Comparison of ENCODE assay signal across 7 mouse cellular contexts in the genomic region with DNA sequence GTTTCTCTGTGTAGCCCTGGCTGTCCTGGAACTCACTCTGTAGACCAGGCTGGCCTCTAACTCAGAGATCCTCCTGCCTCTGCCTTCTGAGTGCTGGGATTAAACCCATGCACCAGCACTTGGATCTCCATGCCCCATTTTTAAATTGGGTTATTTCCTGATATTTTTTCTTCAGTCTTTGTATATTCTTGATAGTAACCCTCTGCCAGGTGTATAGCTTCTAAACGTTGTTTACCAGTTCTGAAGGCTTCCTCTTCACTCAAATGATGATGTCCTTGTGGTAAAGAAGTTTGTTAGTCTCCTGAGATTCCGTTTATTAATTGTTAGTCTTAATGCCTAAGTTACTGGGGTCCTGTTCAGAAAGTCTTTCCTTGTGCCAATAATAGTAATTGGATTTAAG. TPM values are rescaled to one million over a fixed set of nuclear protein-coding genes. Genes with fewer than 3 reads are reported as not detected.
DNase-seq lines count a peak whose midpoint lies in the region; ATAC-seq and TF ChIP-seq lines count a peak whose summit lies in the region.

Gene Wipi2, plus strand, starts transcription at position 301 of the 400 bp plus-strand sequence.

- H3K9me3 ChIP-seq in E14TG2a.4 (ENCODE audit: low read length) (no peaks in the 10 kb centered on the region), MEL (replicated peaks; ENCODE audit: insufficient read depth, low read length) (no peaks in the 10 kb centered on the region)
- no peaks in the 10 kb centered on the region for H3K9me3 ChIP-seq in forebrain, embryonic 15.5 days
- no peaks in the 10 kb centered on the region for H3K9me3 ChIP-seq in hindbrain, embryonic 13.5 days
- H3K9me3 ChIP-seq in liver, embryonic 15.5 days (replicated peaks) = no peaks in the 10 kb centered on the region

- peak within 1 kb of the TSS; percentile 79 for H3K27ac ChIP-seq in MEL (ENCODE audit: control insufficient read depth, low read depth, low read length)
- no peak within 1 kb of the TSS for H3K27ac ChIP-seq in forebrain, embryonic 15.5 days (replicated peaks)
- peak within 1 kb of the TSS; percentile 79; the same call in 1 of the 2 replicates for H3K27ac ChIP-seq in hindbrain, embryonic 13.5 days
- H3K27ac ChIP-seq in liver, embryonic 15.5 days (replicated peaks) = peak within 1 kb of the TSS; percentile 82

- no peak for TF ChIP-seq RAD21 in MEL (IDR thresholded peaks at IDR 0.05; ENCODE audit: low read depth, low read length)

- H3K36me3 ChIP-seq in E14TG2a.4 (ENCODE audit: insufficient read depth, low read length) (peaks cover 13% of the 10 kb centered on the region), MEL (ENCODE audit: control insufficient read depth in 1 of 2, insufficient read depth in 2 of 2, low read length in 2 of 2) (peaks cover 0 to 5% of the 10 kb centered on the region in 2 experiments; a peak in 2 of 4 replicates)
- no peaks in the 10 kb centered on the region for H3K36me3 ChIP-seq in forebrain, embryonic 15.5 days
- H3K36me3 ChIP-seq in hindbrain, embryonic 13.5 days = no peaks in the 10 kb centered on the region
- peaks cover 17% of the 10 kb centered on the region for H3K36me3 ChIP-seq in liver, embryonic 15.5 days (replicated peaks)

- TF ChIP-seq POLR2A in MEL (IDR thresholded peaks at IDR 0.05; ENCODE audit: control insufficient read depth in 1 of 2, insufficient read depth in 1 of 2, low read depth in 1 of 2, low read length in 2 of 2, poor library complexity in 1 of 2) = no peak

- no peak for TF ChIP-seq EP300 in MEL (IDR thresholded peaks at IDR 0.05; ENCODE audit: low read depth in 1 of 2, low read length in 2 of 2)

- WGBS in forebrain, embryonic 15.5 days = 88% methylated on average over 2 of the region's 2 CpGs
- 91% methylated on average over 2 of the region's 2 CpGs for WGBS in hindbrain, embryonic 13.5 days
- 75% methylated on average over 2 of the region's 2 CpGs for WGBS in liver, embryonic 15.5 days (ENCODE audit: insufficient replicate concordance)

- H3K9ac ChIP-seq in MEL (ENCODE audit: control insufficient read depth, low read depth, low read length, poor library complexity, severe bottlenecking) = peak within 1 kb of the TSS; percentile 67
- peak within 1 kb of the TSS; percentile 59; the same call in 1 of the 2 replicates for H3K9ac ChIP-seq in forebrain, embryonic 15.5 days (replicated peaks)
- H3K9ac ChIP-seq in hindbrain, embryonic 13.5 days = peak within 1 kb of the TSS; percentile 80
- peak within 1 kb of the TSS; percentile 61 for H3K9ac ChIP-seq in liver, embryonic 15.5 days

- TF ChIP-seq CTCF in E14TG2a.4 (conservative IDR thresholded peaks at IDR 0.05; ENCODE audit: low read length) (no peak), MEL (IDR thresholded peaks at IDR 0.05 in 2 of 3, conservative IDR thresholded peaks at IDR 0.05 in 1 of 3; ENCODE audit: control insufficient read depth in 1 of 3, insufficient read depth in 1 of 3, low read depth in 2 of 3, low read length in 3 of 3, poor library complexity in 1 of 3, severe bottlenecking in 1 of 3) (no peak)

- peak within 1 kb of the TSS; percentile 71 for H3K4me2 ChIP-seq in forebrain, embryonic 15.5 days (replicated peaks)
- peak within 1 kb of the TSS; percentile 96 for H3K4me2 ChIP-seq in hindbrain, embryonic 13.5 days
- peak within 1 kb of the TSS; percentile 80 for H3K4me2 ChIP-seq in liver, embryonic 15.5 days

- no peak for DNase-seq in MEL (ENCODE audit: low read depth, low spot score)
- no peak for DNase-seq in cerebellum, postnatal 4 days (ENCODE audit: low spot score in 2 of 2)
- no peak for DNase-seq in kidney, postnatal 4 days

- peaks cover 20% of the 10 kb centered on the region for H3K79me2 ChIP-seq in MEL (ENCODE audit: control insufficient read depth, insufficient read depth, low read length, poor library complexity)

- H3K27me3 ChIP-seq in E14TG2a.4 (ENCODE audit: insufficient read depth, low read length) (no peaks in the 10 kb centered on the region), MEL (ENCODE audit: control insufficient read depth in 1 of 2, insufficient read depth in 2 of 2, low read length in 2 of 2) (no peaks in the 10 kb centered on the region; a peak in 1 of 4 replicates)
- H3K27me3 ChIP-seq in forebrain, embryonic 15.5 days = no peaks in the 10 kb centered on the region
- no peaks in the 10 kb centered on the region for H3K27me3 ChIP-seq in hindbrain, embryonic 13.5 days
- H3K27me3 ChIP-seq in liver, embryonic 15.5 days = peaks cover 15% of the 10 kb centered on the region

- ATAC-seq in forebrain, embryonic 15.5 days (replicated peaks) = no peak
- ATAC-seq in hindbrain, embryonic 13.5 days (ENCODE audit: low FRiP score) = no peak
- ATAC-seq in liver, embryonic 15.5 days (ENCODE audit: insufficient read depth) = no peak

- H3K4me1 ChIP-seq in E14TG2a.4 (replicated peaks; ENCODE audit: low read depth, low read length) (peaks cover 44% of the 10 kb centered on the region), MEL (ENCODE audit: control insufficient read depth in 1 of 2, insufficient read depth in 2 of 2, low read length in 2 of 2) (peaks cover 0 to 7% of the 10 kb centered on the region in 2 experiments; a peak in 1 of 4 replicates)
- peaks cover 18% of the 10 kb centered on the region for H3K4me1 ChIP-seq in forebrain, embryonic 15.5 days
- H3K4me1 ChIP-seq in hindbrain, embryonic 13.5 days (replicated peaks) = peaks cover 20% of the 10 kb centered on the region
- peaks cover 24% of the 10 kb centered on the region for H3K4me1 ChIP-seq in liver, embryonic 15.5 days (replicated peaks)

- H3K4me3 ChIP-seq in E14TG2a.4 (replicated peaks; ENCODE audit: low read length) (peak within 1 kb of the TSS; percentile 97), MEL (ENCODE audit: control insufficient read depth in 1 of 2, insufficient read depth in 1 of 2, low read depth in 2 of 2, low read length in 2 of 2) (peak within 1 kb of the TSS; percentile 64 to 67)
- peak within 1 kb of the TSS; percentile 84 for H3K4me3 ChIP-seq in forebrain, embryonic 15.5 days
- H3K4me3 ChIP-seq in hindbrain, embryonic 13.5 days = peak within 1 kb of the TSS; percentile 98
- H3K4me3 ChIP-seq in liver, embryonic 15.5 days (replicated peaks) = peak within 1 kb of the TSS; percentile 99

TF ChIP-seq in MEL, 35 proteins besides CTCF, POLR2A, EP300 and RAD21:
- TF ChIP-seq NELFE (IDR thresholded peaks at IDR 0.05; ENCODE audit: low read depth, low read length) = no peak
- TF ChIP-seq ETS1 (IDR thresholded peaks at IDR 0.05; ENCODE audit: low read depth, low read length) = no peak
- no peak for TF ChIP-seq SIN3A (IDR thresholded peaks at IDR 0.05; ENCODE audit: low read length)
- TF ChIP-seq USF1 (IDR thresholded peaks at IDR 0.05; ENCODE audit: low read depth, low read length) = no peak
- no peak for TF ChIP-seq POLR2AphosphoS5 (IDR thresholded peaks at IDR 0.05; ENCODE audit: borderline replicate concordance, low read depth, low read length)
- no peak for TF ChIP-seq MXI1 (IDR thresholded peaks at IDR 0.05; ENCODE audit: low read depth, low read length)
- TF ChIP-seq MYB (IDR thresholded peaks at IDR 0.05; ENCODE audit: low read depth, low read length) = no peak
- no peak for TF ChIP-seq TAL1 (IDR thresholded peaks at IDR 0.05; ENCODE audit: low read length)
- no peak for TF ChIP-seq MAFK (IDR thresholded peaks at IDR 0.05; ENCODE audit: borderline replicate concordance, low read depth, low read length)
- TF ChIP-seq POLR2AphosphoS2 (IDR thresholded peaks at IDR 0.05; ENCODE audit: low read length) = no peak
- TF ChIP-seq GATA1 (IDR thresholded peaks at IDR 0.05; ENCODE audit: low read depth, low read length) = no peak
- no peak for TF ChIP-seq ZC3H11A (IDR thresholded peaks at IDR 0.05; ENCODE audit: low read depth, low read length)

RNA-seq across cellular contexts. Expression of gene Wipi2, which starts in this region (rescaled TPM):
- total RNA-seq in MEL (2012; rRNA removed) = 38.6 and 39.0 TPM in 2 replicates
- 10 to 100 TPM; 53.6 to 74.7 TPM for polyA plus RNA-seq in MEL (2012; ENCODE audit: insufficient read depth in 1 of 2, insufficient read length in 2 of 2, low read depth in 1 of 2, low replicate concordance in 2 of 2, missing spikeins in 1 of 2)
- 48.8 and 51.0 TPM in 2 replicates for polyA plus RNA-seq in forebrain, embryonic 15.5 days (2015; fragmentation: Nextera tagmentation; extraction: Ambion mirVana)
- polyA plus RNA-seq in hindbrain, embryonic 13.5 days (2015; fragmentation: Nextera tagmentation; extraction: Ambion mirVana) = 44.4 and 44.5 TPM in 2 replicates
- 34.3 and 34.7 TPM in 2 replicates for polyA plus RNA-seq in liver, embryonic 15.5 days (2015; fragmentation: Nextera tagmentation; extraction: Ambion mirVana)
